Mouse (Mus musculus) limb, embryonic 15.5 days (tissue): ENCODE results near the gene Lrig1. TPM values are rescaled to one million over a fixed set of nuclear protein-coding genes. Genes with fewer than 3 reads are reported as not detected.

Experiments used
- ATAC-seq: fragments of 200-750 bp; cut with Nextera tagmentation; 2 replicates; pipeline ENCODE4 v1.8.0; 2017; ENCODE audit warnings: low read depth, moderate TSS enrichment; ENCODE audit not compliant: insufficient number of reproducible peaks, low FRiP score, low TSS enrichment
- H3K27ac ChIP-seq: fragments of 300-500 bp; sonication (generic); 2 replicates; pipeline ENCODE4 v1.5.1; 2015; ENCODE audit warnings: moderate library complexity, mild to moderate bottlenecking, inconsistent platforms
- H3K27me3 ChIP-seq: fragments of 300-500 bp; sonication (generic); 2 replicates; pipeline ENCODE4 v1.6.1; 2015; ENCODE audit warnings: inconsistent platforms
- H3K36me3 ChIP-seq: fragments of 300-500 bp; sonication (generic); 2 replicates; pipeline ENCODE4 v1.6.1; 2015; ENCODE audit warnings: inconsistent platforms
- H3K4me1 ChIP-seq: fragments of 300-500 bp; sonication (generic); 2 replicates; pipeline ENCODE4 v1.6.1; 2015; ENCODE audit warnings: inconsistent platforms
- H3K4me2 ChIP-seq: fragments of 300-500 bp; sonication (generic); 2 replicates; pipeline ENCODE4 v1.6.1; 2015; ENCODE audit warnings: mild to moderate bottlenecking, inconsistent platforms
- H3K4me3 ChIP-seq: fragments of 300-500 bp; sonication (generic); 2 replicates; pipeline ENCODE4 v1.5.1; 2015; ENCODE audit warnings: mild to moderate bottlenecking, inconsistent platforms
- H3K9ac ChIP-seq: fragments of 300-500 bp; sonication (generic); 2 replicates; pipeline ENCODE4 v1.6.1; 2015; ENCODE audit warnings: inconsistent platforms
- H3K9me3 ChIP-seq: fragments of 300-500 bp; sonication (generic); 2 replicates; pipeline ENCODE4 v1.6.1; 2016; ENCODE audit warnings: inconsistent platforms
- WGBS: fragments of 180-500 bp; shearing (Covaris S2); methylation state at CpG from one replicate; pipeline ENCODE4 v1.1.7; 2015; 5-methylcytosine and 5-hydroxymethylcytosine counted together
- polyA plus RNA-seq: library from polyadenylated mRNA; unstranded; fragments of >200 nt; fragmentation: Nextera tagmentation; extraction: Ambion mirVana; gene quantifications from 2 replicates; pipeline ENCODE4 v1.2.1, GENCODE M21; 2015

Lrig1 gene
- polyA plus RNA-seq, 1 experiment from 2014 or later: 22.5 TPM

- H3K4me3 ChIP-seq: no peak overlapping the region
- 95% methylated on average over 5 of the region's 5 CpGs for WGBS
- H3K27ac ChIP-seq: no peak overlapping the region
- ATAC-seq: no peak
- H3K4me2 ChIP-seq: no peak overlapping the region
- H3K36me3 ChIP-seq: peaks cover 70% of the 10 kb centered on the region
- peaks cover 34% of the 10 kb centered on the region for H3K4me1 ChIP-seq
- no peak overlapping the region for H3K9ac ChIP-seq
- no peaks in the 10 kb centered on the region for H3K9me3 ChIP-seq
- no peaks in the 10 kb centered on the region for H3K27me3 ChIP-seq
These were observed 75.4 kb downstream of the Lrig1 start for GRCm38 (mm10) chr6:94624543-94624942.

- H3K27ac ChIP-seq: no peak overlapping the region
- 71% methylated on average over 4 of the region's 4 CpGs for WGBS
- no peak overlapping the region for H3K4me3 ChIP-seq
- no peak overlapping the region for H3K4me2 ChIP-seq
- H3K9me3 ChIP-seq: no peaks in the 10 kb centered on the region
- ATAC-seq: no peak
- peaks cover 75% of the 10 kb centered on the region for H3K36me3 ChIP-seq
- peaks cover 26% of the 10 kb centered on the region for H3K4me1 ChIP-seq
- no peaks in the 10 kb centered on the region for H3K27me3 ChIP-seq
- no peak overlapping the region for H3K9ac ChIP-seq
These were observed 77.0 kb downstream of the Lrig1 start for GRCm38 (mm10) chr6:94622983-94623382.

GRCm38 (mm10) chr6:94620801-94621301 lies 79.1 kb downstream of the Lrig1 start:
- H3K9ac ChIP-seq: no peak overlapping the region
- no peaks in the 10 kb centered on the region for H3K27me3 ChIP-seq
- no peaks in the 10 kb centered on the region for H3K9me3 ChIP-seq
- WGBS: 75% methylated on average over 9 of the region's 9 CpGs
- H3K4me2 ChIP-seq: no peak overlapping the region
- no peak for ATAC-seq
- H3K27ac ChIP-seq: no peak overlapping the region
- H3K4me3 ChIP-seq: no peak overlapping the region
- peaks cover 93% of the 10 kb centered on the region for H3K36me3 ChIP-seq
- H3K4me1 ChIP-seq: peaks cover 12% of the 10 kb centered on the region; the same call in 1 of the 2 replicates

- H3K27ac ChIP-seq: no peak overlapping the region
- H3K27me3 ChIP-seq: no peaks in the 10 kb centered on the region
- 66% methylated on average over 6 of the region's 6 CpGs for WGBS
- H3K4me3 ChIP-seq: no peak overlapping the region
- peaks cover 93% of the 10 kb centered on the region for H3K36me3 ChIP-seq
- no peak overlapping the region for H3K4me2 ChIP-seq
- peaks cover 11% of the 10 kb centered on the region; the same call in 1 of the 2 replicates for H3K4me1 ChIP-seq
- H3K9ac ChIP-seq: no peak overlapping the region
- H3K9me3 ChIP-seq: no peaks in the 10 kb centered on the region
- no peak for ATAC-seq
These were observed 79.7 kb downstream of the Lrig1 start for GRCm38 (mm10) chr6:94620287-94620686.

- H3K4me3 ChIP-seq: no peak overlapping the region
- H3K9me3 ChIP-seq: no peaks in the 10 kb centered on the region
- H3K27me3 ChIP-seq: no peaks in the 10 kb centered on the region
- H3K27ac ChIP-seq: no peak overlapping the region
- 41% methylated on average over 5 of the region's 5 CpGs for WGBS
- no peak overlapping the region for H3K4me2 ChIP-seq
- ATAC-seq: no peak
- no peak overlapping the region for H3K9ac ChIP-seq
- peaks cover 11% of the 10 kb centered on the region; the same call in 1 of the 2 replicates for H3K4me1 ChIP-seq
- peaks cover 94% of the 10 kb centered on the region for H3K36me3 ChIP-seq
These were observed 81.3 kb downstream of the Lrig1 start for GRCm38 (mm10) chr6:94618671-94619070.

GRCm38 (mm10) chr6:94615936-94616335 lies 84.0 kb downstream of the Lrig1 start:
- Histone ChIP-seq H3K27me3 (no peaks in the 10 kb centered on the region), H3K4me1 (peaks cover 11% of the 10 kb centered on the region; the same call in 1 of the 2 replicates), H3K36me3 (peaks cover 100% of the 10 kb centered on the region), H3K27ac (no peak overlapping the region), H3K9ac (no peak overlapping the region), H3K4me2 (no peak overlapping the region), H3K4me3 (no peak overlapping the region), H3K9me3 (no peaks in the 10 kb centered on the region)
- ATAC-seq: no peak
- WGBS: 85% methylated on average over 4 of the region's 4 CpGs

GRCm38 (mm10) chr6:94614346-94614745 lies 85.6 kb downstream of the Lrig1 start:
- H3K27ac ChIP-seq: no peak overlapping the region
- no peaks in the 10 kb centered on the region for H3K27me3 ChIP-seq
- peaks cover 11% of the 10 kb centered on the region; the same call in 1 of the 2 replicates for H3K4me1 ChIP-seq
- ATAC-seq: no peak
- 91% methylated on average over 6 of the region's 6 CpGs for WGBS
- no peak overlapping the region for H3K4me2 ChIP-seq
- no peaks in the 10 kb centered on the region for H3K9me3 ChIP-seq
- H3K4me3 ChIP-seq: no peak overlapping the region
- H3K36me3 ChIP-seq: peaks cover 100% of the 10 kb centered on the region
- no peak overlapping the region for H3K9ac ChIP-seq

GRCm38 (mm10) chr6:94613235-94613895 lies 86.6 kb downstream of the Lrig1 start:
- Histone ChIP-seq H3K27me3 (no peaks in the 10 kb centered on the region), H3K9me3 (no peaks in the 10 kb centered on the region), H3K4me2 (no peak overlapping the region), H3K4me1 (peaks cover 8% of the 10 kb centered on the region; the same call in 1 of the 2 replicates), H3K4me3 (no peak overlapping the region), H3K36me3 (peaks cover 100% of the 10 kb centered on the region), H3K9ac (no peak overlapping the region), H3K27ac (no peak overlapping the region)
- WGBS: 63% methylated on average over 6 of the region's 6 CpGs
- ATAC-seq: no peak

GRCm38 (mm10) chr6:94604546-94604945 lies 95.4 kb downstream of the Lrig1 start:
- Histone ChIP-seq H3K9me3 (no peaks in the 10 kb centered on the region), H3K27ac (0 out of 2 replicates have a peak overlapping the region, but pooled peaks have one; percentile 38), H3K4me3 (no peak overlapping the region), H3K27me3 (no peaks in the 10 kb centered on the region), H3K4me1 (peaks cover 7% of the 10 kb centered on the region; the same call in 1 of the 2 replicates), H3K9ac (no peak overlapping the region), H3K4me2 (no peak overlapping the region), H3K36me3 (peaks cover 75% of the 10 kb centered on the region)
- no peak for ATAC-seq
- WGBS: 79% methylated on average over 2 of the region's 2 CpGs

- Histone ChIP-seq H3K4me3 (no peak overlapping the region), H3K36me3 (peaks cover 70% of the 10 kb centered on the region), H3K4me2 (no peak overlapping the region), H3K4me1 (peaks cover 7% of the 10 kb centered on the region; the same call in 1 of the 2 replicates), H3K9ac (no peak overlapping the region), H3K9me3 (no peaks in the 10 kb centered on the region), H3K27me3 (no peaks in the 10 kb centered on the region), H3K27ac (no peak overlapping the region)
- WGBS: 31% methylated on average over 3 of the region's 3 CpGs
- no peak for ATAC-seq
These were observed 95.9 kb downstream of the Lrig1 start for GRCm38 (mm10) chr6:94604072-94604471.

GRCm38 (mm10) chr6:94601811-94602210 lies 98.1 kb downstream of the Lrig1 start:
- Histone ChIP-seq H3K9ac (no peak overlapping the region), H3K4me1 (peaks cover 7% of the 10 kb centered on the region; the same call in 1 of the 2 replicates), H3K36me3 (peaks cover 49% of the 10 kb centered on the region), H3K27ac (no peak overlapping the region), H3K4me3 (no peak overlapping the region), H3K4me2 (no peak overlapping the region), H3K27me3 (no peaks in the 10 kb centered on the region), H3K9me3 (no peaks in the 10 kb centered on the region)
- WGBS: 57% methylated on average over 5 of the region's 5 CpGs
- no peak for ATAC-seq

GRCm38 (mm10) chr6:94601101-94601500 lies 98.9 kb downstream of the Lrig1 start:
- H3K27me3 ChIP-seq: no peaks in the 10 kb centered on the region
- H3K27ac ChIP-seq: no peak overlapping the region
- no peak overlapping the region for H3K4me2 ChIP-seq
- no peak for ATAC-seq
- H3K9me3 ChIP-seq: no peaks in the 10 kb centered on the region
- 87% methylated on average over 5 of the region's 5 CpGs for WGBS
- peaks cover 42% of the 10 kb centered on the region for H3K36me3 ChIP-seq
- peaks cover 14% of the 10 kb centered on the region; the same call in 1 of the 2 replicates for H3K4me1 ChIP-seq
- H3K4me3 ChIP-seq: no peak overlapping the region
- no peak overlapping the region for H3K9ac ChIP-seq
